Mouse (Mus musculus): Measurements from ENCODE around the gene Fastk. TPM values are rescaled to one million over a fixed set of nuclear protein-coding genes. Genes with fewer than 3 reads are reported as not detected.
A peak's percentile ranks its signal among the peaks of the same experiment; 100 is the strongest.

Fastk gene
- polyA plus RNA-seq, 1 experiment from 2014 or later = 66.6 TPM

- H3K4me1 ChIP-seq (replicated peaks; ENCODE audit: control insufficient read depth, insufficient read depth) = no peaks in the 10 kb centered on the region
- peak; percentile 87 for DNase-seq (ENCODE audit: low spot score)
- 25% methylated on average over 11 of the region's 11 CpGs for WGBS
- peak; percentile 77 for ATAC-seq (ENCODE audit: low FRiP score, low TSS enrichment)
- no peaks in the 10 kb centered on the region for H3K27me3 ChIP-seq (ENCODE audit: control insufficient read depth, insufficient read depth, low read length)
- peak; percentile 92 for TF ChIP-seq CTCF (IDR thresholded peaks at IDR 0.05; ENCODE audit: low read depth)
- TF ChIP-seq EP300 (optimal IDR thresholded peaks at IDR 0.05) = no peak
- no peak overlapping the region for H3K4me2 ChIP-seq (replicated peaks; ENCODE audit: low read depth)
- H3K4me3 ChIP-seq (ENCODE audit: low read depth, low read length) = no peak overlapping the region
- H3K9me3 ChIP-seq (ENCODE audit: control insufficient read depth, low read length) = no peaks in the 10 kb centered on the region
- no peak overlapping the region for H3K27ac ChIP-seq (replicated peaks)
- no peak overlapping the region for H3K9ac ChIP-seq (ENCODE audit: low read length)
- H3K36me3 ChIP-seq (ENCODE audit: control insufficient read depth, insufficient read depth, low read length) = peaks cover 43% of the 10 kb centered on the region
Observed at GRCm38 (mm10) chr5:24483326-24483725, 38.2 kb upstream of the Fastk start.

DNA sequence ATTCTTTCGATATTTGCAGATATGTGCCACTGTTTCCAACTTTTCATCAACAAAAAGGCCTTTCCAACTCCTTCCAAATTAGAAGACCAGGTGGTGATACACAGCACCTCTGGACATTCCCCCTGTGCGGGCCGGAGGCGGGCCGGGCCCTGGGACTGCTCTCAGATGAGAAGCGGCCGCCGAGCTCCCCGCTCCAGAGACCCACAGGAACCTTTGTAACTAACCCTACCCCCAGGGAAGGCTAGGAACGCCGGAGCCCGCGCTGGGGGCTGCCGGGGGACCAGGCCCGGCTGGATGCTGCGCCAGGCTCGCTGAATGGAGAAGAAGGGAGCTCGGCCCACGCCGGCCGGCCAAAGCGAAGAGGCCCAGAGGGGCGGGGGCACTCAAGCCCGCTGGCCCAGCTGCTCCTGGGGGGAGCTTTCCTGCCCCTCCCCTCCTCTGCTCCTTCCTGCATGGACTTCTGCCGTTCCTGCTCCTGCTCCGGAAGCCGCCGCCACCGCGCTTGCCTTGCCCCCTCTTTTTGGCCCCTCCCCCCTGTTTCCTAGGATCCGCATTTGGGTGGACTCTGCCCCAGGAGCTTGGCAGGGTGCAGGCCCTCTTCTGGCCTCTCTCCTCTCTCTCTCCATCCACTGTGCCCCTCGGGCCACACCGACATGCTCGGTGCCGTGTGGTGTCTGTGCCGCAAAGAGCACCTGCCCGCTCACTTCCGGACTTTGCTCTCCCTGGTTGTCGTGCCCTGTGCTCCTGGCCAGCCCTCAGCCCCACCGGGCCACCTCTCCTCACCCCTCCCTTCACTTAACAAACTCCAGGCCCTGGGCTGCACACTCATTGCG, 37.4 kb upstream of the Fastk start:
- Histone ChIP-seq H3K27me3 (ENCODE audit: control insufficient read depth, insufficient read depth, low read length) (no peaks in the 10 kb centered on the region), H3K9ac (ENCODE audit: low read length) (no peak overlapping the region), H3K9me3 (ENCODE audit: control insufficient read depth, low read length) (no peaks in the 10 kb centered on the region), H3K36me3 (ENCODE audit: control insufficient read depth, insufficient read depth, low read length) (peaks cover 49% of the 10 kb centered on the region), H3K4me3 (ENCODE audit: low read depth, low read length) (no peak overlapping the region), H3K4me1 (replicated peaks; ENCODE audit: control insufficient read depth, insufficient read depth) (no peaks in the 10 kb centered on the region), H3K4me2 (replicated peaks; ENCODE audit: low read depth) (no peak overlapping the region), H3K27ac (replicated peaks) (no peak overlapping the region)
- DNase-seq (ENCODE audit: low spot score) (peak; percentile 61), ATAC-seq (ENCODE audit: low FRiP score, low TSS enrichment) (peak; percentile 36)
- TF ChIP-seq EP300 (optimal IDR thresholded peaks at IDR 0.05) (no peak), CTCF (IDR thresholded peaks at IDR 0.05; ENCODE audit: low read depth) (no peak)
- WGBS = 62% methylated on average over 38 of the region's 41 CpGs

DNA sequence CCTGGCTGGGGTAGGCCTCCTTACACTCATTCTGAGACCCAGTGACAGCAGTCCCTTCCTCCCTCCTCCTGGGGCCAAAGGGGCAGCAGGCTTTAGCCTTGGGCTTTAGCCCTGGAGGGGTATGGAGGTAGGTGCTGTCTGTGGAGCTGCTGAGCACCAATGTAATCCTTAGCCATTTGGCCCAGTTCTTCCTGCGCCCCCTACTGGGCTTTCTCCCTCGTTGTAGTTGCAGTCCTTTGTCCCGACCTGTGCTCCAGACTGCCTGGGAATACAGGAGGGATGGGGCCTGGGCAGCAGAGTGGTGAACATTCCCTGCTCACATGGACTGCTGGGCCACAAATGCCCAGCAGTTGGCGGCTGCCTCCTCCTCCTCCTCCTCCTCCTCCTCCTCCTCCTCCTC, 36.6 kb upstream of the Fastk start:
- DNase-seq (ENCODE audit: low spot score) = peak; percentile 85
- no peaks in the 10 kb centered on the region for H3K4me1 ChIP-seq (replicated peaks; ENCODE audit: control insufficient read depth, insufficient read depth)
- no peak overlapping the region for H3K9ac ChIP-seq (ENCODE audit: low read length)
- no peaks in the 10 kb centered on the region for H3K9me3 ChIP-seq (ENCODE audit: control insufficient read depth, low read length)
- no peaks in the 10 kb centered on the region for H3K27me3 ChIP-seq (ENCODE audit: control insufficient read depth, insufficient read depth, low read length)
- no peak overlapping the region for H3K4me2 ChIP-seq (replicated peaks; ENCODE audit: low read depth)
- H3K4me3 ChIP-seq (ENCODE audit: low read depth, low read length) = no peak overlapping the region
- TF ChIP-seq CTCF (IDR thresholded peaks at IDR 0.05; ENCODE audit: low read depth) (peak; percentile 80), EP300 (optimal IDR thresholded peaks at IDR 0.05) (no peak)
- ATAC-seq (ENCODE audit: low FRiP score, low TSS enrichment) = peak; percentile 53; the same call in 1 of the 2 replicates
- H3K27ac ChIP-seq (replicated peaks) = no peak overlapping the region
- 19% methylated on average over 4 of the region's 4 CpGs for WGBS
- peaks cover 53% of the 10 kb centered on the region for H3K36me3 ChIP-seq (ENCODE audit: control insufficient read depth, insufficient read depth, low read length)

DNA sequence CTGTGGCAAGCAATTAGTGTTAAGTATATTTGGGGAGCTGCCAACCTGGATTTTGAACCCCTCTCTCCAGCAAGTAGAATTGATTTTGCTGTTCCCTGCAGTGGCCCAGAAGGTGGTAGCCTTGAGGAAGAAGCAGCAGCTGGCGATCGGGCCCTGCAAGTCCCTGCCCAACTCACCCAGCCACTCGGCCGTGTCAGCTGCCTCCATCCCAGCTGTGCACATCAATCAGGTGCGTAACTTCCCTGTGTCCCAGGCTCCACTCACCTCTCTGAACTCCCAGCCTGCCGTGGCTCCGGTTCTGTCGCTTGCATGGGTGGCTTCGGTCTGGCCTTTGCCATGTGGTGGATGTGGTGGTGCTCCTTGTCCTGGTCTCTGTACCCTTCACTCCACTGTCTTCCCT, 32.8 kb upstream of the Fastk start:
- 86% methylated on average over 9 of the region's 9 CpGs for WGBS
- peaks cover 45% of the 10 kb centered on the region for H3K36me3 ChIP-seq (ENCODE audit: control insufficient read depth, insufficient read depth, low read length)

DNA sequence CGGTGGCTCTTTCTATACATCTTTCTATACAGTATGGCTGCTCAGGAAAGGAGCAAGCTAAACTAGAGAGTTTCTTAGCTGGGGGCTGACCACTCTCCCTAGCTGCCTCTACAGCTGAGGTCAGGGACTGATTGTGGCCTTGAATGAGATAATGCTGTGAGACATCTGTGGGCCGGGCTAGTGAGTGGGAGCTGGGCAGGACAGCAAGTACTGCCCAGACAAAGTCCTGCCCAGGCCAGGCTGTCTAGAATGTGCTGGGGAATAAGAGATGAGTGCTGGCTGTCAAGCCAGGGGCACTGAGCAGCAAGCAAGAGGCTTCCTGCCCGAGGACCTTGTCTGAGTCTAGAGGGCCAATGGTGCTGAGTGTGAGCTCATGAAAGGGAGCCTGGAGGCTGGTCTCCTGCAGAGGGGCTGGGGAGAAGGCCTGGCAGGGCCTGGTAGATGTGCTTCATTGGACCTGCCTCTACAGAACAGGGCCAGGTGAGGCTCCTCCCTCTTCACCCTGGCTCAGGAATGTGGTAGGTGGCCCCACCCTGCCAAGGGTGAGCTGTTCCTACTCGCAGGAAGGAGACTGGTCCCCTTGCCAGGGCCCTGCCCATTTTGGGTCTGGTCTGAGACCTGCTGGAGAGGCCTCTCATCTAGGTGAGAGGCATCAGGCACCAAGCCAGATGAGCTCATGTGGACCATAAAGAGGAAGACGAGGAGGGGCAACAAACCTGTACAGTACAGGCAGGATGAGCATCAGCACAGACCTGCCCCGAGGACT, 30.6 kb upstream of the Fastk start:
- peaks cover 35% of the 10 kb centered on the region for H3K36me3 ChIP-seq (ENCODE audit: control insufficient read depth, insufficient read depth, low read length)
- ATAC-seq (ENCODE audit: low FRiP score, low TSS enrichment) (peak; percentile 87), DNase-seq (ENCODE audit: low spot score) (peak; percentile 85)
- peak overlapping the region; percentile 72 for H3K9ac ChIP-seq (ENCODE audit: low read length)
- H3K27me3 ChIP-seq (ENCODE audit: control insufficient read depth, insufficient read depth, low read length) = no peaks in the 10 kb centered on the region
- peak overlapping the region; percentile 86 for H3K27ac ChIP-seq (replicated peaks)
- TF ChIP-seq EP300 (optimal IDR thresholded peaks at IDR 0.05) (no peak), CTCF (IDR thresholded peaks at IDR 0.05; ENCODE audit: low read depth) (no peak)
- H3K4me3 ChIP-seq (ENCODE audit: low read depth, low read length) = peak overlapping the region; percentile 53
- H3K4me1 ChIP-seq (replicated peaks; ENCODE audit: control insufficient read depth, insufficient read depth) = 0 out of 2 replicates have a peak, but pooled peaks cover 3% of the 10 kb centered on the region
- no peaks in the 10 kb centered on the region for H3K9me3 ChIP-seq (ENCODE audit: control insufficient read depth, low read length)
- 63% methylated on average over 6 of the region's 6 CpGs for WGBS
- H3K4me2 ChIP-seq (replicated peaks; ENCODE audit: low read depth) = peak overlapping the region; percentile 70

More for the DNA sequence above, 32.8 kb upstream of the Fastk start:
- Histone ChIP-seq H3K27ac (replicated peaks) (no peak overlapping the region), H3K4me3 (ENCODE audit: low read depth, low read length) (no peak overlapping the region), H3K9me3 (ENCODE audit: control insufficient read depth, low read length) (no peaks in the 10 kb centered on the region), H3K4me2 (replicated peaks; ENCODE audit: low read depth) (no peak overlapping the region), H3K27me3 (ENCODE audit: control insufficient read depth, insufficient read depth, low read length) (no peaks in the 10 kb centered on the region), H3K4me1 (replicated peaks; ENCODE audit: control insufficient read depth, insufficient read depth) (0 out of 2 replicates have a peak, but pooled peaks cover 3% of the 10 kb centered on the region), H3K9ac (ENCODE audit: low read length) (no peak overlapping the region)
- TF ChIP-seq CTCF (IDR thresholded peaks at IDR 0.05; ENCODE audit: low read depth) = no peak
- TF ChIP-seq EP300 (optimal IDR thresholded peaks at IDR 0.05) = no peak
- ATAC-seq (ENCODE audit: low FRiP score, low TSS enrichment) (no peak), DNase-seq (ENCODE audit: low spot score) (no peak)
